Mouse (Mus musculus): ENCODE measurements around the gene Hist1h2bj. TPM values are rescaled to one million over a fixed set of nuclear protein-coding genes. Genes with fewer than 3 reads are reported as not detected.
"Not testable (repeated sequence)": the region's sequence is repeated elsewhere in the genome, so short reads cannot be mapped to it uniquely, and the experiment has no call there.

Gene Hist1h2bj
- polyA plus RNA-seq, 1 experiment from 2014 or later: 6.8 TPM

GRCm38 (mm10) chr13:22044432-22045155 lies 1.6 kb downstream of the Hist1h2bj start:
- Histone ChIP-seq H3K4me1 (peaks cover 34% of the 10 kb centered on the region), H3K9ac (replicated peaks) (no peak overlapping the region), H3K4me2 (replicated peaks) (no peak overlapping the region), H3K27ac (replicated peaks) (peak overlapping the region; percentile 89; the same call in 1 of the 2 replicates), H3K27me3 (no peaks in the 10 kb centered on the region), H3K9me3 (no peaks in the 10 kb centered on the region), H3K36me3 (no peaks in the 10 kb centered on the region), H3K4me3 (peak overlapping the region; percentile 46; the same call in 1 of the 2 replicates)
- ATAC-seq (replicated peaks): no peak
- WGBS: 79% methylated on average over 6 of the region's 6 CpGs

- no peak for ATAC-seq (replicated peaks)
- Histone ChIP-seq H3K4me3 (no peak overlapping the region), H3K9ac (replicated peaks) (no peak overlapping the region), H3K4me1 (peaks cover 33% of the 10 kb centered on the region), H3K27ac (replicated peaks) (no peak overlapping the region), H3K27me3 (no peaks in the 10 kb centered on the region), H3K4me2 (replicated peaks) (no peak overlapping the region), H3K9me3 (no peaks in the 10 kb centered on the region), H3K36me3 (no peaks in the 10 kb centered on the region)
- WGBS: 72% methylated on average over 2 of the region's 2 CpGs
These were observed 2.3 kb downstream of the Hist1h2bj start for GRCm38 (mm10) chr13:22045311-22045710.

GRCm38 (mm10) chr13:22049041-22049440 lies 6.0 kb downstream of the Hist1h2bj start:
- no peak for ATAC-seq (replicated peaks)
- Histone ChIP-seq H3K27ac (replicated peaks) (no peak overlapping the region), H3K27me3 (no peaks in the 10 kb centered on the region), H3K4me1 (peaks cover 13% of the 10 kb centered on the region), H3K4me2 (replicated peaks) (no peak overlapping the region), H3K9me3 (no peaks in the 10 kb centered on the region), H3K36me3 (no peaks in the 10 kb centered on the region), H3K9ac (replicated peaks) (no peak overlapping the region), H3K4me3 (no peak overlapping the region)
- WGBS: 85% methylated on average over 2 of the region's 2 CpGs

- peak overlapping the region; percentile 61 for H3K4me3 ChIP-seq
- peak overlapping the region; percentile 65 for H3K4me2 ChIP-seq (replicated peaks)
- peak overlapping the region; percentile 66 for H3K9ac ChIP-seq (replicated peaks)
- no peaks in the 10 kb centered on the region for H3K27me3 ChIP-seq
- H3K4me1 ChIP-seq: peaks cover 9% of the 10 kb centered on the region
- 1% methylated on average over 14 of the region's 14 CpGs for WGBS
- ATAC-seq (replicated peaks): peak; percentile 32
- peak overlapping the region; percentile 94 for H3K27ac ChIP-seq (replicated peaks)
- no peaks in the 10 kb centered on the region for H3K9me3 ChIP-seq
- H3K36me3 ChIP-seq: no peaks in the 10 kb centered on the region
These were observed 6.9 kb downstream of the Hist1h2bj start for GRCm38 (mm10) chr13:22049737-22050440.

- Histone ChIP-seq H3K4me2 (replicated peaks) (peak overlapping the region; percentile 65), H3K27me3 (no peaks in the 10 kb centered on the region), H3K9ac (replicated peaks) (peak overlapping the region; percentile 66), H3K4me1 (peaks cover 9% of the 10 kb centered on the region), H3K36me3 (no peaks in the 10 kb centered on the region), H3K27ac (replicated peaks) (peak overlapping the region; percentile 94), H3K9me3 (no peaks in the 10 kb centered on the region), H3K4me3 (peak overlapping the region; percentile 61)
- ATAC-seq (replicated peaks): peak; percentile 96
- WGBS: under 1% methylated on average over 52 of the region's 52 CpGs
These were observed 7.8 kb downstream of the Hist1h2bj start for GRCm38 (mm10) chr13:22050591-22051522.

GRCm38 (mm10) chr13:22051523-22051859 lies 8.5 kb downstream of the Hist1h2bj start:
- peak; percentile 60; the same call in 1 of the 2 replicates for ATAC-seq (replicated peaks)
- Histone ChIP-seq H3K4me2 (replicated peaks) (peak overlapping the region; percentile 65), H3K4me1 (peaks cover 9% of the 10 kb centered on the region), H3K27ac (replicated peaks) (peak overlapping the region; percentile 94), H3K9ac (replicated peaks) (peak overlapping the region; percentile 66), H3K4me3 (peak overlapping the region; percentile 61), H3K27me3 (no peaks in the 10 kb centered on the region), H3K9me3 (no peaks in the 10 kb centered on the region), H3K36me3 (no peaks in the 10 kb centered on the region)
- WGBS: 14% methylated on average over 5 of the region's 5 CpGs

GRCm38 (mm10) chr13:22053754-22054153 lies 10.7 kb downstream of the Hist1h2bj start:
- Histone ChIP-seq H3K9ac (replicated peaks) (no peak overlapping the region), H3K36me3 (no peaks in the 10 kb centered on the region), H3K27me3 (no peaks in the 10 kb centered on the region), H3K9me3 (no peaks in the 10 kb centered on the region), H3K27ac (replicated peaks) (no peak overlapping the region), H3K4me1 (peaks cover 9% of the 10 kb centered on the region), H3K4me3 (no peak overlapping the region), H3K4me2 (replicated peaks) (no peak overlapping the region)
- WGBS: 100% methylated on average over 1 of the region's 1 CpGs
- ATAC-seq (replicated peaks): no peak

- ATAC-seq (replicated peaks): no peak
- Histone ChIP-seq H3K27me3 (no peaks in the 10 kb centered on the region), H3K27ac (replicated peaks) (no peak overlapping the region), H3K4me2 (replicated peaks) (no peak overlapping the region), H3K9ac (replicated peaks) (no peak overlapping the region), H3K4me3 (no peak overlapping the region), H3K4me1 (no peaks in the 10 kb centered on the region), H3K9me3 (no peaks in the 10 kb centered on the region), H3K36me3 (no peaks in the 10 kb centered on the region)
- 79% methylated on average over 1 of the region's 1 CpGs for WGBS
These were observed 18.4 kb downstream of the Hist1h2bj start for GRCm38 (mm10) chr13:22061422-22061821.

GRCm38 (mm10) chr13:22063468-22063867 lies 20.5 kb downstream of the Hist1h2bj start:
- Histone ChIP-seq H3K4me2 (replicated peaks) (no peak overlapping the region), H3K4me3 (no peak overlapping the region), H3K27me3 (no peaks in the 10 kb centered on the region), H3K27ac (replicated peaks) (no peak overlapping the region), H3K9ac (replicated peaks) (no peak overlapping the region), H3K4me1 (no peaks in the 10 kb centered on the region), H3K9me3 (no peaks in the 10 kb centered on the region), H3K36me3 (no peaks in the 10 kb centered on the region)
- 76% methylated on average over 1 of the region's 1 CpGs for WGBS
- no peak for ATAC-seq (replicated peaks)

GRCm38 (mm10) chr13:22084140-22084539 lies 41.1 kb downstream of the Hist1h2bj start, which contains the start of gene Vmn1r188:
Gene Vmn1r188 (plus strand): TSS chr13:22084440.
- H3K36me3 ChIP-seq; H3K9ac ChIP-seq (replicated peaks); H3K4me1 ChIP-seq; H3K27ac ChIP-seq (replicated peaks); H3K4me2 ChIP-seq (replicated peaks); H3K9me3 ChIP-seq; ATAC-seq (replicated peaks); H3K27me3 ChIP-seq; H3K4me3 ChIP-seq: not testable (repeated sequence)
- 91% methylated on average over 1 of the region's 1 CpGs for WGBS

All from forebrain, embryonic 15.5 days (tissue).